Mouse (Mus musculus) stomach, postnatal 0 days (tissue): ENCODE measurements at regions not wholly inside any gene's neighbourhood (a gene's known extent, or its start where the extent isn't known, plus 50 kb on each side); places are given as distances from the start of the nearest gene placed in this dataset.

ENCODE experiments used
- ATAC-seq: fragments of 200-750 bp; cut with Nextera tagmentation; 2 replicates; pipeline ENCODE4 v1.8.0; 2017; ENCODE audit not compliant: low FRiP score, low TSS enrichment
- DNase-seq: peaks from one replicate; pipeline ENCODE4 v3.0.0-alpha.2; 2016; ENCODE audit warnings: low spot score
- H3K27ac ChIP-seq: fragments of 300-500 bp; sonication (generic); replicated peaks from 2 replicates; pipeline ENCODE4 v1.5.1; 2014; ENCODE audit warnings: mild to moderate bottlenecking, control low read depth
- H3K27me3 ChIP-seq: fragments of 300-500 bp; sonication (generic); 2 replicates; pipeline ENCODE4 v1.6.1; 2014; ENCODE audit warnings: low read length; ENCODE audit not compliant: control insufficient read depth, insufficient read depth
- H3K36me3 ChIP-seq: fragments of 300-500 bp; sonication (generic); 2 replicates; pipeline ENCODE4 v1.6.1; 2014; ENCODE audit warnings: low read length, mixed read lengths; ENCODE audit not compliant: control insufficient read depth, insufficient read depth
- H3K4me1 ChIP-seq: fragments of 300-500 bp; sonication (generic); replicated peaks from 2 replicates; pipeline ENCODE4 v1.6.1; 2014; ENCODE audit warnings: antibody characterized with exemption; ENCODE audit not compliant: control insufficient read depth, insufficient read depth
- H3K4me2 ChIP-seq: fragments of 300-500 bp; sonication (generic); replicated peaks from 2 replicates; pipeline ENCODE4 v1.6.1; 2014; ENCODE audit warnings: low read depth, mild to moderate bottlenecking, control low read depth, moderate library complexity
- H3K4me3 ChIP-seq: fragments of 300-500 bp; sonication (generic); 2 replicates; pipeline ENCODE4 v1.5.1; 2014; ENCODE audit warnings: low read depth, low read length, control low read depth
- H3K9ac ChIP-seq: fragments of 300-500 bp; sonication (generic); 2 replicates; pipeline ENCODE4 v1.6.1; 2014; ENCODE audit warnings: mild to moderate bottlenecking, low read length, control low read depth, mixed read lengths
- H3K9me3 ChIP-seq: fragments of 300-500 bp; sonication (generic); 2 replicates; pipeline ENCODE4 v1.6.1; 2016; ENCODE audit warnings: low read length; ENCODE audit not compliant: control insufficient read depth
- CTCF ChIP-seq: IDR thresholded peaks from 2 replicates; pipeline ENCODE4 v1.5.1; 2016; ENCODE audit warnings: antibody characterized with exemption, low read depth, mild to moderate bottlenecking, moderate library complexity
- EP300 ChIP-seq: optimal IDR thresholded peaks from 2 replicates; pipeline ENCODE3; 2016; ENCODE audit warnings: antibody characterized with exemption
- WGBS: fragments of 180-500 bp; shearing (Covaris S2); extraction: QIAGEN DNeasy Blood & Tissue Kit; methylation state at CpG from one replicate; pipeline ENCODE4 v1.1.7; 2014; 5-methylcytosine and 5-hydroxymethylcytosine counted together

DNA sequence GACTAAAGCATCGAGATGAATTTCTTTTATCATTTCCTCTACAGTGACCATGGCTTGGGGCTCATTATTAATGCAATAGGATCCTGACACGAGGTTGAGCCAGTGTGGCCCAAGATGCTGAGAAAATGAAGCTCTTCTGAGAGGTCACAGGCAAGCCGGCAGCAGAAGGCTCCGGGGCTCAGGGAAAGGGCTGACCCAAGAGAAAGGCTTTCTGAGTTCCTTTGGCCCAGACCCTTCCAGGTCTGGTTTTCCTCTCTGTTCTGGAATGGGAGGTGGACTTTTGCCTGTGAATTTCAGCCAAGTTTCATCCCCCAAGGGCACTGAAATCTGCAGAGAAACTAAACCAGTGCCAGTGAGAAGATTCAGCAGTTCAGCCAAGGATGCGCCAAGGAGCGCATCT lies 145.7 kb upstream of the Slc38a2 start:
- Histone ChIP-seq H3K4me3 (no peak overlapping the region), H3K9me3 (no peaks in the 10 kb centered on the region), H3K9ac (no peak overlapping the region), H3K4me2 (no peak overlapping the region), H3K4me1 (no peaks in the 10 kb centered on the region), H3K36me3 (no peaks in the 10 kb centered on the region), H3K27me3 (no peaks in the 10 kb centered on the region), H3K27ac (0 out of 2 replicates have a peak overlapping the region, but pooled peaks have one; percentile 0)
- TF ChIP-seq EP300 (no peak), CTCF (no peak)
- ATAC-seq = no peak
- DNase-seq = no peak
- WGBS = 58% methylated on average over 6 of the region's 6 CpGs

DNA sequence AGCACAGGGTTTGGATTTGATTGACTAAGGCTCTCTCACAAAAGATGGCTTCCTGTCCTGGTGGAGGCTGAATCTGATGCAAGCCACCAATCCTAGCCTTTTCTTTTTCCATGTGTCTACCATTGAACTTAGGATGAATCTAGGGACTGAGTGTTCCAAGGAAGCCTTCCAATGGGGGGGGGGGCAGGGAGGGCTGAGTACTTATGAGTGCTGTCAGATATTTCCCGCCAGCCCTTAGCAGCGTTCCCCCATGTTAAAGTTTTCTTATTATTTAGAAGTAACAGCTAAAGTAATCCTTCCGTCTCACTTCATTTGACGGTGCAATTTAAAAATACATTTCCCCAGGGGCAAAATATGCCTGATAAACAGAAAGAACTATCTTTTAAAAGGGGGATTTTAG lies 144.8 kb upstream of the Slc38a2 start:
- no peak overlapping the region for H3K4me2 ChIP-seq
- no peaks in the 10 kb centered on the region for H3K4me1 ChIP-seq
- no peak overlapping the region for H3K4me3 ChIP-seq
- no peak for DNase-seq
- H3K9me3 ChIP-seq = no peaks in the 10 kb centered on the region
- no peak overlapping the region; the same call in 1 of the 2 replicates for H3K27ac ChIP-seq
- no peaks in the 10 kb centered on the region for H3K36me3 ChIP-seq
- ATAC-seq = peak; percentile 41; the same call in 1 of the 2 replicates
- no peak for TF ChIP-seq EP300
- TF ChIP-seq CTCF = no peak
- 50% methylated on average over 4 of the region's 4 CpGs for WGBS
- no peaks in the 10 kb centered on the region for H3K27me3 ChIP-seq
- H3K9ac ChIP-seq = no peak overlapping the region

DNA sequence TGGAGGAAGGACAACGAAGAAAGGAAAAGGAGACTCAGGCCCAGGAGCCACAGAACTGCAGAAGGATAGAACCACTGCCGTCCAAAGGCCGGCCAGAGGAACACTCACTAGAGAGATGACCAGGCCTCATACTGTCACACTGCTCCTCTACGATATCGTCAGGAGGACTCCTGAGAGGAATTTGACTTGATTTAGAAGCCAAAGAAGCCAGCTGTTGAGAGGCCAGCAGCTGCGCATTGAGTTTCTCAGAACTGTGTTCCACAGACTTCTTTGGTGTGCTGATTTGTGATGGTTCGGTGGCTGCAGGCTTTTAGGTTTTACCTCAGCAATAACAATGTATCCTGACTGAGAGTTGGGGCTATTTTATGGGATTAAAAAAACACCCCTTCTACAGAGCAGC lies 144.1 kb upstream of the Slc38a2 start:
- Histone ChIP-seq H3K4me2 (no peak overlapping the region), H3K27me3 (no peaks in the 10 kb centered on the region), H3K4me3 (no peak overlapping the region), H3K4me1 (no peaks in the 10 kb centered on the region), H3K9me3 (no peaks in the 10 kb centered on the region), H3K27ac (0 out of 2 replicates have a peak overlapping the region, but pooled peaks have one; percentile 19), H3K36me3 (no peaks in the 10 kb centered on the region), H3K9ac (no peak overlapping the region)
- 61% methylated on average over 7 of the region's 7 CpGs for WGBS
- DNase-seq (no peak), ATAC-seq (no peak)
- TF ChIP-seq CTCF (no peak), EP300 (no peak)

DNA sequence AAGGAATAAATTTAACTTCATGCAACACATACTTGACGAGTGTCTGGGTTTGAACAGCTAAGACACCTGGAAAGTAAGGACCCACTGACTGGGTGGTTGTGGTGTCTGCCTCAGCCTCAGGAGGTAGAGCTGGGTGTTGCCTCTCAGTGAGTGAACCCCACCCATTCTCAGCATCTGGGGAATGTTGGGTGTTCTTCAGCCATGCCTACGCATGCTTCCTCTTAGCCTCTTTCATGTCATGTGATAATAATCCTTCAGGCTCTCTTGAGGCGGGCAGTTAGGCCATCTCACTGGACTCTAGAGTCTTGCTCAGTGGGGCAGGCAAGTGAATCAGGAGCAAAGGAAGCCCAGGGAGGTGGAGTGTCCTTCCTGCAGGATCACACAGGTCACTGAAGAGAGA lies 143.4 kb upstream of the Slc38a2 start:
- DNase-seq (no peak), ATAC-seq (0 out of 2 replicates have a peak, but pooled peaks have one; percentile 27)
- TF ChIP-seq CTCF = no peak
- TF ChIP-seq EP300 = no peak
- Histone ChIP-seq H3K4me3 (no peak overlapping the region), H3K4me1 (no peaks in the 10 kb centered on the region), H3K9me3 (no peaks in the 10 kb centered on the region), H3K36me3 (no peaks in the 10 kb centered on the region), H3K9ac (no peak overlapping the region), H3K4me2 (no peak overlapping the region), H3K27ac (peak overlapping the region; percentile 19; the same call in 1 of the 2 replicates), H3K27me3 (no peaks in the 10 kb centered on the region)
- 82% methylated on average over 3 of the region's 3 CpGs for WGBS

DNA sequence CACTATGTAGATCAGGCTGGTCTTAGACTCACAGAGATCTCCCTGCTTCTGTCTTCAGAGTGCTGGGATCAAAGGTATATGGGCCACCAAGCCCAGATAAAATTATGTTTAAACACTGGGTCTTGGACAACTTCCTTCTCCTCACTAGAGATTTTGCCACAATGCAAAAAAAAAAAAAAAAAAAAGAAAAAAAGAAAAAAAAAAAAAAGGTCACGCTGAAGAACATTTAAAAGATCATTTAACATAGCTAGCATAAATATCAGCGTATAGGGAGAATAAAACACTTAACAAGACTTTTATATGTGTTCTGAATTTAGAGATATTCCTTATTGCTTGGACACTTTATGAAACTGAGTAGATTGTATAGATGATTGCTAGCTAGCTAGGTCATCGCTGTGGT lies 137.1 kb upstream of the Slc38a2 start:
- Histone ChIP-seq H3K27ac (no peak overlapping the region), H3K27me3 (no peaks in the 10 kb centered on the region), H3K4me2 (no peak overlapping the region), H3K9ac (no peak overlapping the region), H3K36me3 (no peaks in the 10 kb centered on the region), H3K4me3 (no peak overlapping the region), H3K9me3 (no peaks in the 10 kb centered on the region), H3K4me1 (no peaks in the 10 kb centered on the region)
- ATAC-seq (no peak), DNase-seq (no peak)
- TF ChIP-seq CTCF (no peak), EP300 (no peak)
- 90% methylated on average over 3 of the region's 3 CpGs for WGBS

DNA sequence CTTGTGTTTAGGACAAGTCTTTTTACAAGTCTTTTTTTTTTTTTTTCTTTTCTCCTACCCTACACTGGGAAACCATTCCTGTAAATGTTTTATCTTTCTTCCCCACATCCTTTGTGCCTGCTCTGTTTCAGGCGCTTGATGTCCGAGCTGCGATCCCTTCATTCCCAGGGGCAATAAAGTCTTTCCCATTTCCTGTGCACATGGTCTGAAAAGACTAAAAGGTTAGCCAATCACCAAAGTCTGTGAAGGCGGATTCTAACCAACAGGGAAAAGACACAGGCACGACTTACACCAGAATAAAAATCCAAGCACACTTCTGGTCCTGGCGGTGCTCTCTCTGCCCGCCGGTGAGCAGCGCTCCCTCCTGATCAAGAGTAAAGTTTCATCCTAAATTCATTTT lies 135.3 kb upstream of the Slc38a2 start:
- TF ChIP-seq CTCF (no peak), EP300 (no peak)
- no peaks in the 10 kb centered on the region; the same call in 1 of the 2 replicates for H3K4me1 ChIP-seq
- WGBS = 83% methylated on average over 9 of the region's 9 CpGs
- no peak overlapping the region for H3K4me3 ChIP-seq
- no peaks in the 10 kb centered on the region for H3K36me3 ChIP-seq
- H3K27ac ChIP-seq = no peak overlapping the region
- H3K4me2 ChIP-seq = no peak overlapping the region
- no peak overlapping the region for H3K9ac ChIP-seq
- no peak for ATAC-seq
- no peaks in the 10 kb centered on the region for H3K27me3 ChIP-seq
- no peaks in the 10 kb centered on the region for H3K9me3 ChIP-seq
- DNase-seq = no peak
